Comparison of ENCODE assay signal across 8 mouse cellular contexts in the genomic region with DNA sequence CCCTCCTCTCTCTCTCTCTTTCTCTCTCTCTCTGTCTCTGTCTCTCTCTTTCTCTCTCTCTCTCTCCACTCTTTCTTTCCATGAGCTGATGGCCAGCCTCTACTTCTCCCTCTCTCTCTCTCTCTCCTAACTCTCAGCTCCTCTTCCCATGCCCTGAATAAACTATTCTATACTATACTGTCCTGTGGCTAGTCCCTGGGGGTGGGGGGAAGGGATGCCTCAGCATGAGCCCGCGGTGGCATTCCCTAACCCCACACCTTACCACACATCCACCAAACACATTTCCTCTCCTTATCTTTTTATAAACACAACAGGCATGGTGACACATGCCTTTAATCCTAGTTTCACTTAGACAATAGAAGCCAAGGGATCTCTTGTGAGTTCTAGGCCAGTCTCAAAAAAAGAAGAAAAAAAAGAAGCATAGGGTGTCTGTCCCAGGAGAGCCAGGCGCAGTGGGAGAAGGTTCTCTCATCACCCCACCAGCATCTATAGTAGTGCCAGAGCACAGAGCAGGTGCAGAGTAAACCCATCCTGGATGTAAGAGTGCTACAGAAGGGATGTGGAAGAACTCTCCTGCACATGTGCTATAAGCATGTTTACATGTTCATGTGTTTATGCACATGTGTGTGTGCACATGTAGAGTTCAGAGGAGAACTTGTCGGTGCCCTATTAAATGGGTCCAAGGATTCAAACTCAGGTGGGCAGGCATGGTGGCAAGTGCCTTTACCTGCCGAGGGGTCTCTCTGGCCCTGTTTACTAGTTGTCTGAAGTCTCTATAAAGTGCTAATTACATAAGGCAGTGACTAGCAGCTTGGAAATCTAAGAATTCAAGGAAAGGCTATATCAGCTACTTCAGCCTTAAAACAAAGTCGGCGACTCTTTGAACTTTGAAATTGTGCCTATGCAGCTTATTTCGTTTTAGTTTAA. TPM values are rescaled to one million over a fixed set of nuclear protein-coding genes. Genes with fewer than 3 reads are reported as not detected.
DNase-seq lines count a peak whose midpoint lies in the region; ATAC-seq lines count a peak whose summit lies in the region.

No protein-coding gene starts in this region.

- H3K4me3 ChIP-seq in kidney, embryonic 16.5 days (ENCODE audit: low read length), result peak overlapping the region; percentile 100
- H3K4me3 ChIP-seq in embryonic facial prominence, embryonic 10.5 days, result peak overlapping the region; percentile 98
- peak overlapping the region; percentile 98 for H3K4me3 ChIP-seq in hindbrain, embryonic 16.5 days (ENCODE audit: low read length)
- peak overlapping the region; percentile 99 for H3K4me3 ChIP-seq in midbrain, embryonic 16.5 days (ENCODE audit: low read depth, low read length)

- H3K36me3 ChIP-seq in kidney, embryonic 16.5 days (ENCODE audit: insufficient read depth, low read length), result peaks cover 22% of the 10 kb centered on the region; the same call in 1 of the 2 replicates
- peaks cover 32% of the 10 kb centered on the region for H3K36me3 ChIP-seq in embryonic facial prominence, embryonic 10.5 days (replicated peaks)
- H3K36me3 ChIP-seq in hindbrain, embryonic 16.5 days (ENCODE audit: control insufficient read depth, insufficient read depth, low read length), result peaks cover 15% of the 10 kb centered on the region
- peaks cover 9% of the 10 kb centered on the region; the same call in 1 of the 2 replicates for H3K36me3 ChIP-seq in midbrain, embryonic 16.5 days (ENCODE audit: control insufficient read depth, insufficient read depth, low read length)

- ATAC-seq in kidney, embryonic 16.5 days (ENCODE audit: low FRiP score, low TSS enrichment), result 0 out of 2 replicates have a peak, but pooled peaks have one; percentile 29
- peak; percentile 45 for ATAC-seq in hindbrain, embryonic 16.5 days
- peak; percentile 47; the same call in 1 of the 2 replicates for ATAC-seq in midbrain, embryonic 16.5 days

- peaks cover 12% of the 10 kb centered on the region; the same call in 1 of the 2 replicates for H3K4me1 ChIP-seq in kidney, embryonic 16.5 days (ENCODE audit: insufficient read depth, low read length)
- peaks cover 17% of the 10 kb centered on the region for H3K4me1 ChIP-seq in embryonic facial prominence, embryonic 10.5 days
- H3K4me1 ChIP-seq in hindbrain, embryonic 16.5 days (ENCODE audit: control insufficient read depth, insufficient read depth, low read depth, low read length), result peaks cover 12% of the 10 kb centered on the region
- H3K4me1 ChIP-seq in midbrain, embryonic 16.5 days (ENCODE audit: control insufficient read depth, insufficient read depth, low read length), result peaks cover 12% of the 10 kb centered on the region

- DNase-seq in kidney, adult 11 months, result no peak
- no peak for DNase-seq in embryonic facial prominence, embryonic 10.5 days (ENCODE audit: low spot score)
- no peak for DNase-seq in urinary bladder, postnatal 25 days (ENCODE audit: low spot score)
- DNase-seq in adrenal gland, adult (ENCODE audit: inconsistent age in 2 of 2, low spot score in 1 of 2), result no peak
- no peak for DNase-seq in cerebellum, adult 8-10 months

- peak overlapping the region; percentile 96 for H3K9ac ChIP-seq in kidney, embryonic 16.5 days (replicated peaks; ENCODE audit: low read length)
- H3K9ac ChIP-seq in hindbrain, embryonic 16.5 days (ENCODE audit: low read depth, low read length), result no peak overlapping the region
- no peak overlapping the region; the same call in 1 of the 2 replicates for H3K9ac ChIP-seq in midbrain, embryonic 16.5 days (ENCODE audit: low read depth, low read length)

- no peaks in the 10 kb centered on the region for H3K27me3 ChIP-seq in kidney, embryonic 16.5 days (ENCODE audit: insufficient read depth, low read length)
- H3K27me3 ChIP-seq in embryonic facial prominence, embryonic 10.5 days (replicated peaks; ENCODE audit: low read depth, poor library complexity, severe bottlenecking), result no peaks in the 10 kb centered on the region
- H3K27me3 ChIP-seq in hindbrain, embryonic 16.5 days (replicated peaks; ENCODE audit: control insufficient read depth, insufficient read depth, low read length), result no peaks in the 10 kb centered on the region
- no peaks in the 10 kb centered on the region for H3K27me3 ChIP-seq in midbrain, embryonic 16.5 days (ENCODE audit: control insufficient read depth, insufficient read depth, low read depth, low read length)

- H3K4me2 ChIP-seq in kidney, embryonic 16.5 days (replicated peaks; ENCODE audit: low read depth, low read length), result peak overlapping the region; percentile 81
- H3K4me2 ChIP-seq in hindbrain, embryonic 16.5 days (ENCODE audit: low read length), result peak overlapping the region; percentile 75
- peak overlapping the region; percentile 56 for H3K4me2 ChIP-seq in midbrain, embryonic 16.5 days (ENCODE audit: low read length)

- WGBS in kidney, embryonic 16.5 days, result 48% methylated on average over 8 of the region's 8 CpGs
- WGBS in embryonic facial prominence, embryonic 10.5 days, result 50% methylated on average over 8 of the region's 8 CpGs
- WGBS in hindbrain, embryonic 16.5 days, result 57% methylated on average over 8 of the region's 8 CpGs
- 54% methylated on average over 8 of the region's 8 CpGs for WGBS in midbrain, embryonic 16.5 days

- no peaks in the 10 kb centered on the region for H3K9me3 ChIP-seq in kidney, embryonic 16.5 days (ENCODE audit: low read length)
- no peaks in the 10 kb centered on the region for H3K9me3 ChIP-seq in embryonic facial prominence, embryonic 10.5 days
- H3K9me3 ChIP-seq in hindbrain, embryonic 16.5 days (ENCODE audit: control insufficient read depth, low read length), result no peaks in the 10 kb centered on the region
- H3K9me3 ChIP-seq in midbrain, embryonic 16.5 days (replicated peaks; ENCODE audit: control insufficient read depth, low read length, poor library complexity, severe bottlenecking), result no peaks in the 10 kb centered on the region

- H3K27ac ChIP-seq in kidney, embryonic 16.5 days (ENCODE audit: low read length), result 0 out of 2 replicates have a peak overlapping the region, but pooled peaks have one; percentile 80
- peak overlapping the region; percentile 87 for H3K27ac ChIP-seq in embryonic facial prominence, embryonic 10.5 days (replicated peaks)
- H3K27ac ChIP-seq in hindbrain, embryonic 16.5 days (ENCODE audit: low read depth, low read length), result no peak overlapping the region
- no peak overlapping the region for H3K27ac ChIP-seq in midbrain, embryonic 16.5 days (ENCODE audit: low read length)

RNA-seq across cellular contexts. Expression of a gene that starts 3.1 kb away (rescaled TPM):
- polyA plus RNA-seq in kidney, embryonic 16.5 days (2015; fragmentation: Nextera tagmentation; extraction: Ambion mirVana), result 269 and 323 TPM in 2 replicates
- polyA plus RNA-seq in embryonic facial prominence, embryonic 10.5 days (2016; fragmentation: Nextera tagmentation; extraction: Ambion mirVana), result 229 and 231 TPM in 2 replicates
- polyA plus RNA-seq in hindbrain, embryonic 16.5 days (2015; fragmentation: Nextera tagmentation; extraction: Ambion mirVana), result 133 and 167 TPM in 2 replicates
- polyA plus RNA-seq in midbrain, embryonic 16.5 days (2015; fragmentation: Nextera tagmentation; extraction: Ambion mirVana), result 127 and 144 TPM in 2 replicates

RNA-seq across cellular contexts. Expression of a gene that starts 25.2 kb away (rescaled TPM):
- 52.7 and 57.8 TPM in 2 replicates for polyA plus RNA-seq in kidney, embryonic 16.5 days (2015; fragmentation: Nextera tagmentation; extraction: Ambion mirVana)
- polyA plus RNA-seq in embryonic facial prominence, embryonic 10.5 days (2016; fragmentation: Nextera tagmentation; extraction: Ambion mirVana), result 68.6 and 77.9 TPM in 2 replicates
- 40.1 and 44.4 TPM in 2 replicates for polyA plus RNA-seq in hindbrain, embryonic 16.5 days (2015; fragmentation: Nextera tagmentation; extraction: Ambion mirVana)
- 39.8 and 41.3 TPM in 2 replicates for polyA plus RNA-seq in midbrain, embryonic 16.5 days (2015; fragmentation: Nextera tagmentation; extraction: Ambion mirVana)

RNA-seq across cellular contexts. Expression of a gene that starts 25.9 kb away (rescaled TPM):
- 189 and 207 TPM in 2 replicates for polyA plus RNA-seq in kidney, embryonic 16.5 days (2015; fragmentation: Nextera tagmentation; extraction: Ambion mirVana)
- 158 and 161 TPM in 2 replicates for polyA plus RNA-seq in embryonic facial prominence, embryonic 10.5 days (2016; fragmentation: Nextera tagmentation; extraction: Ambion mirVana)
- 184 and 218 TPM in 2 replicates for polyA plus RNA-seq in hindbrain, embryonic 16.5 days (2015; fragmentation: Nextera tagmentation; extraction: Ambion mirVana)
- 181 and 193 TPM in 2 replicates for polyA plus RNA-seq in midbrain, embryonic 16.5 days (2015; fragmentation: Nextera tagmentation; extraction: Ambion mirVana)

RNA-seq across cellular contexts. Expression of a gene that starts 27.0 kb away (rescaled TPM):
- 103 and 119 TPM in 2 replicates for polyA plus RNA-seq in kidney, embryonic 16.5 days (2015; fragmentation: Nextera tagmentation; extraction: Ambion mirVana)
- polyA plus RNA-seq in embryonic facial prominence, embryonic 10.5 days (2016; fragmentation: Nextera tagmentation; extraction: Ambion mirVana), result 110 and 116 TPM in 2 replicates
- 79.0 and 104 TPM in 2 replicates for polyA plus RNA-seq in hindbrain, embryonic 16.5 days (2015; fragmentation: Nextera tagmentation; extraction: Ambion mirVana)
- polyA plus RNA-seq in midbrain, embryonic 16.5 days (2015; fragmentation: Nextera tagmentation; extraction: Ambion mirVana), result 104 and 131 TPM in 2 replicates

RNA-seq across cellular contexts. Expression of a gene that starts 30.7 kb away (rescaled TPM):
- 17.3 and 23.9 TPM in 2 replicates for polyA plus RNA-seq in kidney, embryonic 16.5 days (2015; fragmentation: Nextera tagmentation; extraction: Ambion mirVana)
- polyA plus RNA-seq in embryonic facial prominence, embryonic 10.5 days (2016; fragmentation: Nextera tagmentation; extraction: Ambion mirVana), result 4.9 and 5.8 TPM in 2 replicates
- 0.15 TPM in 1 of 2 replicates, not detected in the other for polyA plus RNA-seq in hindbrain, embryonic 16.5 days (2015; fragmentation: Nextera tagmentation; extraction: Ambion mirVana)
- polyA plus RNA-seq in midbrain, embryonic 16.5 days (2015; fragmentation: Nextera tagmentation; extraction: Ambion mirVana), result 0.69 TPM in 1 of 2 replicates, not detected in the other

Comparison
In these comparisons a context has a peak if more than half of its experiments do, and no peak if none do; other contexts are left out.
1. H3K27ac ChIP-seq: peak in kidney, embryonic 16.5 days (single experiment) and embryonic facial prominence, embryonic 10.5 days (single experiment); none in hindbrain, embryonic 16.5 days (single experiment) and midbrain, embryonic 16.5 days (single experiment).
2. Peak in every context shown above with its lines, with median percentiles within 50 percentile points of each other: ATAC-seq, H3K4me2 ChIP-seq and H3K4me3 ChIP-seq.